Mouse (Mus musculus): ENCODE measurements around the gene Hoxc12.

Gene Hoxc12

DNA sequence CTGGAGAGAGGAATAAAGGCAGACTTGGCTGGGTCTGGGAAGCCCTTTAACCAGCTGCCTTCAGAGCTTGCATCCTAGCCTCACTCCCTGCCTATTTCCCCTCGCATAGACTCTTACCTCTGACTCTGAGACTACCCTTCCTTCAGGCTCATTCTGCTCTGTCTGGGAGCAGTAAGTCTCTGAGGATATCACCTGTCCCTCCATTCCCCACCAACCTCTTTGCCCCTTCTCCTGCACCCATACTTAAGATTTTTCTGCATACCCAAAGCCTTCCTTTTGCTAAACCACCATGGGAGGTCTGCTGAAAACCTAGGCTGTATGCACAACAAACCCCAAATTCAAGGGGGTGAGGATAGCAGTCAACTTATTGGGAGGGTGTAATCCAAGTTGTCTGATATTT lies 43.4 kb downstream of the Hoxc12 start:
- no peak for DNase-seq (ENCODE audit: extremely low read depth, insufficient read length, low spot score)

- DNase-seq (ENCODE audit: extremely low read depth, insufficient read length, low spot score): no peak
Measured at GRCm38 (mm10) chr15:102980352-102980751, 43.8 kb downstream of the Hoxc12 start.

DNA sequence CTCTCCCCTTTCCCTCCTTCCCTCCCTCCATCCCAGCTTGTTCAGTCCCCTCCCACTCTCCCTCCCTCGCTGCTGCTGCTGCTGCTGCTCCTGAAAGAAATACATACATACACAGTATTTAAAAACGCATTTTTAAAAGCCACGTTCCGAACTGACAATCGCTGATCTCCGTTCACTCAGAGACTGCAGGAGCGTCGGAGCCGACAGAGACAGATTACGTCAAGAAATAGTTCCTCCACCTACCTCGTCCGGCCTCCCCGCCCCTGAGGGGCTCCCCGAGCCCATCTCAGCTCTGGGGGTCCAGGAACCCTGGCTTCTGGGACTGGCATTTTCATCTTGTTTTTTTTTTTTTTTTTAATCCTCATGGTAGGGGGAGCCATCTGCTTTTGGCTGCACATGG lies 44.4 kb downstream of the Hoxc12 start:
- peak; percentile 72 for DNase-seq (ENCODE audit: extremely low read depth, insufficient read length, low spot score)

- peak; percentile 87 for DNase-seq (ENCODE audit: extremely low read depth, insufficient read length, low spot score)
Measured at GRCm38 (mm10) chr15:102981379-102982288, 45.1 kb downstream of the Hoxc12 start.

DNA sequence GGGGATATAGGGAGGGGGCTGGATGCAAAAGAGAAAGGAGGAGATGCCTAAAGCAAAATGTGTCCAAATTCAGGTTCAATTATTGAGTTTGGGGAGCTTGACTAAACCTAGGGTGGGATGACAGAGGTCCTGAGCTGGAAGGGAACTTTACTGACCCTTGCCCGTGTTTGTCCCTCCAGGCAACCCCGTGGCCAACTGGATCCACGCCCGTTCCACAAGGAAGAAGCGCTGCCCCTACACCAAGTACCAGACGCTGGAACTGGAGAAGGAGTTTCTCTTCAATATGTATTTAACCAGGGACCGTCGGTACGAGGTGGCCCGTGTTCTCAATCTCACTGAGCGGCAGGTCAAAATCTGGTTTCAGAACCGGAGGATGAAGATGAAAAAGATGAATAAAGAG lies 47.2 kb downstream of the Hoxc12 start:
- DNase-seq (ENCODE audit: extremely low read depth, insufficient read length, low spot score): no peak

DNA sequence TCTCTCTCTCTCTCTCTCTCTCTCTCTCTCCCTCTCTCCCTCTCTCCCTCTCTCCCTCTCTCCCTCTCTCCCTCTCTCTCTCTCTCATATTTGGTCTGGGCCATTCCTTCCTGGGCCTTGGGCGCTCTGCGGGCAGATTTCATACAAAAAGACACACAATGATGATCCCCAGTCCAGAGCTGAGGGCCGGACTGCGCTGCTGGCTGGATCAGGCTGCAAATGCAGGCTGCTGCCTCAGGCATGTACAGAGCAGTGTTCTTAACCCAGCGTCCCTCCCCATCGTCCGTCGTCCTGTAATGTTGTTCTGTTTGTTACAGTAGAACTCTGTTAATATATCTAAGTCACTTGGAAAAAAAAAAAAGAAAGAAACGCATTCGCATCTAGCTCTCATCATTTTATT lies 48.0 kb downstream of the Hoxc12 start:
- DNase-seq (ENCODE audit: extremely low read depth, insufficient read length, low spot score): no peak

- no peak for DNase-seq (ENCODE audit: extremely low read depth, insufficient read length, low spot score)
Measured at GRCm38 (mm10) chr15:102984925-102985324, 48.4 kb downstream of the Hoxc12 start.

DNA sequence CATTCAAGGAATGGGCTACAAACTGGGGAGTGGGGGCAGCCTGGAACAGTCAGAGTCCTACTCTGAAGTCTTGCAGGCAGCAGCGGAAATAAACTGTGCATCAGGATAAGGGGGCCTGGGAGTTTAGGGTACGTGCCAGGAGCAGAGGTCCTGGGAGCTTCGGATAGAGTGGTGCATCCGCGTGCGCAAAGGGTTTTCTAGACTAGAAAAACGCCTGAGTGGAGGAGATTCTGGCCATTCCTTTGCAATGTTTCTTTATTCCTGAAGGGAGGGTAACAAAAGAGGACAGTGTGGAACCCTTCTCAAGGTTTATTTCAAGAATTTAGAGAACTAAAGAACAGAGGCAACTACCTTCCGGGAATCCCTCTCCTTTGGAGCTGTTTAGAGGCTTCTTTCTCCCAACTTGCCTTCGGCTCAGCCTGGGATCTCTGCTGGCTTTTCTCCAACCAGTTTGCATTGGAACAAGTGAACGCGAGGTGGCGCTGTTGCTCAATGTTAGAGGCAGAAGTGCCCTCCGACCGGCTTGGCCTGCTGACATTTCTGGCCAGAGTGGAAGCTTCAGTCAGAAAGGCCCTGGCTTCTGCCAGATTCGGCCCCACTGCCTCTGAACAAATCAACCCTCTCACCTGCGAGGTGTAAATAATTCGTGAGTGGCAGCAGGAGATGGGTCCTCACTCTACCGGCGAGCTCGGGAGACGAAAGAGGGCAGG lies 50.7 kb downstream of the Hoxc12 start:
- DNase-seq (ENCODE audit: extremely low read depth, insufficient read length, low spot score): peak; percentile 69

DNA sequence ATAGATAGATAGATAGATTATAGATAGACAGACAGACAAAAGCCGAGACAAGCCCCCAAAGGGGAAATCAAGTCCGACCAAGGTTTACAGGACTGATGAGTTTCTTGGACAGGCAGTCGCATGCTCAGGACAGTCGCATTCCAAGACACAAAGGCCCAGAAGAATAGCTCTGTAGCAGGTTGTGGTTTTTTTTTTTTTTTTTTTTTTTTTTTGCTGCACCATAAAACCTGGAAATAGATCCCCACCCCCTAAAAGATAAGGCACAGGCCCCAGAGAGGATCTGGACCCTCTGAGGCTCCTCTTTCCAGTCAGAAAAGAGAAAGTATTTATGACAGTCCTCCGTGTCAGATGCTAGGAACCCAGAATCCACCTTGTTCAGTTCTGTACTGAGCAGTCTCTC lies 51.5 kb downstream of the Hoxc12 start:
- DNase-seq (ENCODE audit: extremely low read depth, insufficient read length, low spot score): no peak
